Mouse (Mus musculus) heart, adult 2 months (tissue): Measurements from ENCODE around the gene Krtap26-1.

Source experiments
- CTCF ChIP-seq: fragments of 200-600 bp; IDR thresholded peaks from 2 replicates; pipeline ENCODE4 v1.8.1; 2022; ENCODE audit warnings: antibody characterized with exemption, mild to moderate bottlenecking, moderate library complexity
- EP300 ChIP-seq: fragments of 200-500 bp; IDR thresholded peaks from 2 replicates; pipeline ENCODE4 v1.6.1; 2011; ENCODE audit warnings: low read depth, low read length, control low read depth; ENCODE audit not compliant: insufficient read depth
- POLR2A ChIP-seq: fragments of 200-500 bp; IDR thresholded peaks from 2 replicates; pipeline ENCODE4 v1.6.1; 2011; ENCODE audit warnings: mild to moderate bottlenecking, low read depth, low read length, control low read depth; ENCODE audit not compliant: insufficient read depth

DNA sequence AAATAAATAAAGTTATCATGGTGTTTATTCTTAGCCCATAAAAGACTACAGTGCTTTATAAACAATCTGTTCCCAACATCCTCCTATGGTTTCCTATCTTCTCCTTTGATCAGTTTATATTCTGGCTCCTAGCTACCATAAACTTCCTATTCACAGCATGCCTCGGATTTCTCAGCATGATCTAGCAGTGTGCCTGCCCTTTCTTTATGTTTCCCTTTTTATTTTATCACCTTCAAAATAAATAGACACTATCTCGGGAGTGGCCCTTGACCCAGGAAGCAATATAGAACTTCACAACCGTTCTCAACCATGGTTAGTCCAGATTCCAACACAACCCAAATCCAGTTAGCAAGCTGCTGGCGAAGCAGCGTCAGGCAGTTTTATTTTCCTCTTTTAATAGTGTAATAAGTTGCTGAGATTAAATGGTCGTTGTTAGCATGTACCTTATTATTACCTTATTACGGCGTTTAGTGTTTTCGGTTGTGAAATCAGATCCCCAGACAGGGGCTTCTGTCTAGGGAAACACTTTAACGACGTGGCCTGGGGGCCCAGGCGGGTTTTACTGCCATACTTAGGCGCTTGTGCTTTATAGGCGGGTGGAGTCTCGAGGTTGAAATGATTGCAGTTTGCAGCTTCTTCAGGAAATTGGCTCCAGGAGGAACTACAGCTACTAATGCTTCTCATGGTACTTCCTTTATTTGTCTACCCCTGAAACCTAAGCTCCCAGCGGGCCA is 47.9 kb downstream of the Krtap26-1 start:
- TF ChIP-seq EP300: no peak
- TF ChIP-seq CTCF: no peak
- no peak for TF ChIP-seq POLR2A
